Mouse (Mus musculus) embryo, embryonic 9.5 days (tissue): ENCODE results near the gene Hk1.
"Not testable (repeated sequence)": the region's sequence is repeated elsewhere in the genome, so short reads cannot be mapped to it uniquely, and the experiment has no call there.

ENCODE experiments used
- DNase-seq: peaks from one replicate; pipeline ENCODE4 v3.0.0-alpha.2; 2017; ENCODE audit errors: extremely low spot score

Hk1 gene

DNA sequence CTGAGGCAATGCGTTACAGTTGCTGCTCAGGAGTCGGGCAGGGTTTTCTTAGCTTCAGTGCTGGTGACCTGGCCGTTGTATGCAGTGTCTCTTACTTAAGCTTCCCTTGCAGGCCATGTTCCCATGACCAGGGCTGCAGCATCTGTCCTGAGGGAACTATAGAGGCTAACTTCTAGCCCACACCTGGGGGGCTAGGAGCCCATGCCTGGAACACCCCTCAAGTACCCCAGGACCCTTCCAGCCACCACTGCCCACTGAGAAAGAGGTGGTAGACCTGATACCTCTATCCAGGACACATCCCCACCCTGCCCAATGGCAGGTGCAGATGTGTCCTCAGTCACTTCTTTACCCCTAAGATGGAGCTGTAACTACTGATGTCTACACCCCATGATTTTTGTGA lies 38.7 kb downstream of the Hk1 start:
- no peak for DNase-seq

DNA sequence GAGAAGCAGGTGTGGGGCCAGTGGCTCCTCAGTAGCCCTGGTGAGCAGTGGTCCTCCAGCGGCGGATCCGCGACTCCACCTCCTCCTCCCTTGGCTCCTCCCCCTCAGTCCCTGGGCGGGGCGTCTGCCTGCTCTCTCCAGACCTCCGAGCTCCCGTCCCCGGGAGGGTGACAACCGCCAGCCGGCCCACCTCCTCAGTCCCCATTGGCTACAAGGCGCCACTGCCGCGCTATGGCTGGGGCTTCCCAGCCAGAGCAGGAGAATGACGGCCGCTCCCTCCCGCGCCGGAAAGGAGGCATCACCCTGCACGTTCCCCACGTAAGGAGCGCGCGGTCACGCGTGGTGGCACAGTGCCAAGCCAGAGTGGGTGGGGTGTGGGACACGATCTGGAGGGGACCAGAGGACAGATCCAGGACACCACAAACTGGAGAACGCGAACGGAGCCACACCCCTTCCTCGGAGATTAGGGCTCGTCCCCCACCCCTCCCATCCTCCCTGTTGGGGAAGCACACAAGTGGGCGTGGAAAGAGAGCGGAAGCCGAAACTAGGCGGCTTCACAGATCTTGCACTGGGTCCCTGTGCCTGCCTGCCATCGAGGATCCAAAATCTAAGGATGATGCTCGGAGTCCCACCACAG lies 39.5 kb downstream of the Hk1 start:
- peak; percentile 98 for DNase-seq

DNA sequence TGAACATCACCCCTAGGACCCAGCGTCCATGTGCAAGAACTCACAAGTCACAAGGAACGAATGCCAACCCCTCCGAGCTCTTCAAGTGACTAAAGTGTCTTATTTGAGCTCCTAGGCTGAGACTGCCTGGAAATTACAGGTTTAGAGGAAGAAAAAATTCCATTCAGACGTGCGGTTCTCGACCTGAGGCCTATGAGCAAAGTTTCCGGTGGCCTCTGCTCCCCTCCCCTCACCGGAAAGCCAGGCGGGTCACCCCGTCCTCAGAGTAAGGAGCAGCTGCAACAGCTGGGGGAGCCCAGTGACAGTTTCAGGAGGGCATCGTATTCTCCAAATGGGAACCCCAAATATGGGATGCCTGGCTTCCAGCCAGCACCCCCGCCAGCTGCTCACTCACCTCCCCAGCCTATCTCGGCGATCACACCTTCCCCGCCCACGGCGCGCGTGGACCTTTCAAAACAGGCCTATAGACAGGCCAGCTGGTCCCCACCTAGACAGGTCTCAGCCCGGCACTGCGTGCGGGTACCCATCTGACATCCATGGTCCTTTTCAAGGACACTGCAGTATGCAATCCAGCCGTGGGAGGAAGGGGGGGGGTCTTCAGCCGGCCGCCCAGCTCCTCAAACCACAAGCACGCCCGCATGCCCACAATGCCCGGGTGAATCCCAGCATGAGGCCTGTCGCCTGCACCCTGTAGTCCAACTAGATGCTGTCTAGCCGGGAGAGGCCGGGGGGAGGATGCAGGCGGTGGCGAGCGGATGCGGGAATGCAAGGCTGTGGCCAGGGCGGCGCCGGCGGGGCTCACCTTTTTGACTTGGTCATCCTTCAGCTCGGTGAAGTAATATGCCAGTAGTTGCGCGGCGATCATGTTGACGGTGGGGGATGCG lies 40.3 kb downstream of the Hk1 start:
- DNase-seq = no peak

DNA sequence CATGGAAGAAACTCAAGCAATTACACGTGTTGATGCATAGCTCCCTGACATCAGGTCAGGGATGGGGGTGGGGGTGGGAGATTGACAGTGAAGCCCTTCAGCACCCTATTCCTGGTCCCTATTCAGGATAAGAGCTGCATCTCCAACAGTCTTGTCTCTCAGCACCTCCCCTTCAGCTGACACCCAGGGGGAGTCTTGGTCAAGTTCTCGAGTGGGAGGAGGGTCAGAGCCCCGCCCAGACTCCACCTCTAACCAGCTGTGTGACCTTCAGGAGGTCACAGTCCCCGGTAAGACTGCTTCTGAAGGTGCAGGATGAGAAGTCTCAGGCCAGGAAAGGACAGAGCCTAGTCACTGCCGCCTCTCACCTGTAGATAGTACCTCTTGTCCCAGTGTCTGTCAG lies 41.1 kb downstream of the Hk1 start:
- no peak for DNase-seq

DNA sequence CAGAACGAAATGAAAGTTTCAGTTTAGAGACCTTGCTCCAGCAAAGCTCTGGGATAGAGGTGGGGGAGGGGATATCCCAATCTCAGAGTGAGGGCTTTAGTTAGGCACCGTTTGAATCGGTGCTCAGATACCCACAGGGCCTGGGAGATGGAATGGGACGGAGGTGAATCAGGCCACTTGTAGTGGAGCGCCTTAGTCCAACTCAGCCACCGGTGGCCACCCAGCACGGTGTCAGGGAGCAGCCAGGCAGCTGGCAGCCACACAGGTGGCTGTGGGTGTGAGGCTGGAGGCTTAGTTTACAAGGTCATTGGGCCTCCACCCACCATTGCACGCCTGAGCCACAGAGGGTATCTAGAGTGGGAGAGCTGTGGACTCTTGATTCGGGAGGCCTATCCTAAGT lies 41.5 kb downstream of the Hk1 start:
- no peak for DNase-seq

DNA sequence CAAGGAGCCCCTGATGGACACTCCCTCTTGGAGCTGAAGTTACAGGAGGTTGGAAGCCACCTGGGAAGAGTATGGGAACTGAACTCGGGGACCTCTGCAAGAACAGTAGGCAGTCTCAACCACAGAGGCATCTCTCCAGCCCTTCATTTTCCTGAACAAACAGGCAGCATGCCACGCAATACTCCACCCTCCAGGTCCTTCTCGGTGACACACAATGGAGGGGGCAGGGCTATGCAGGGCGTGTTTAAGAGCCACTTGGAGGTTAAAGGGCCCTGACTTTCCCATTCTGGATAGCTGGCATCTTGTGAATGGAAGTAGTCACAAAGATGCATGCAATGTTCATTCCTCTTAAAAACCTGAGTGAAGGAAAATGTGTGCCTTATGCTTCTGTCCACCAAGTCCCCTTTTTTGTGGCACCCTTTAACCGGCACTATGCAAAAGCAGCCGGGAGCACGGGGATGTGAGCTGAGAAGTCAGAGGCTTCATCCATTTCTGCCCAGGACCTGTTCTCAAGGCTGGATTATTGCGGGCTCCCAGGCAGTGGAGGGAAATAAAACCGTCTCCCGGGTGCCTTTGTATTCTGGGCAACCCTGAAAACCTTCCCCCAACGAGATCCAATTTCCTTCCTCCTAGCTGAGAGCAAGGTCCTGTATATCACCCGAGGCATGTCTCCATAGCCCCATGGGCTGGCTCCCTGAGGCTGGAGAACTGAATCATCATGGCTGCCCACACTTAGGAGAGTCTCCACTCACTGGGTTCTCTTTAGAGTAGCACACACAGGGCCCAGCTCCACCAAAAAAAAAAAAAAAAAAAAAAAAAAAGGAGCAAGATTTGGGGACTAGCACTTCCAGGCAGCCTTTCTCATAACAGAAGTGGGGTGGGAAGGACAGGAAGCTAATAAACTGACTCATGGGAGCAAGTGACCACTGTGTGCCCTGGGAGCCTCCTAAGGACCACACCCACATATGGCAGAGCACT lies 42.8 kb downstream of the Hk1 start:
- DNase-seq = no peak

DNA sequence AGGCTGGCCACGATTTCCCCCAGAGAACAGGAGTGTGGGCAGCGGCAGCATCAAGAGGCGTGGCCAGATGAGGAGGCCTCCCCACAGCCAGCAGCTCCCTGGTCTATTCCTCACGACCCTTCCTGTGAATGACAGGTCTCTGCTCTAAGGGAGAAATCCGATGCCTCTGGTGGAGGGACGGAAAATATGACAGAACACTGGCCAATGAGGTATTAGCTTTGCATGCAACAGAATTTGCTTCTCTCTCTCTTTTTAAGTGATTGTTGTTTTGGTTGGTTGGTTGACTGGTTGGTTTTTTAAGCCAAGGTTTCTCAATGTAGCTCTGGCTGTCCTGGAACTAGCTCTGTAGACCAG lies 44.3 kb downstream of the Hk1 start:
- no peak for DNase-seq

DNA sequence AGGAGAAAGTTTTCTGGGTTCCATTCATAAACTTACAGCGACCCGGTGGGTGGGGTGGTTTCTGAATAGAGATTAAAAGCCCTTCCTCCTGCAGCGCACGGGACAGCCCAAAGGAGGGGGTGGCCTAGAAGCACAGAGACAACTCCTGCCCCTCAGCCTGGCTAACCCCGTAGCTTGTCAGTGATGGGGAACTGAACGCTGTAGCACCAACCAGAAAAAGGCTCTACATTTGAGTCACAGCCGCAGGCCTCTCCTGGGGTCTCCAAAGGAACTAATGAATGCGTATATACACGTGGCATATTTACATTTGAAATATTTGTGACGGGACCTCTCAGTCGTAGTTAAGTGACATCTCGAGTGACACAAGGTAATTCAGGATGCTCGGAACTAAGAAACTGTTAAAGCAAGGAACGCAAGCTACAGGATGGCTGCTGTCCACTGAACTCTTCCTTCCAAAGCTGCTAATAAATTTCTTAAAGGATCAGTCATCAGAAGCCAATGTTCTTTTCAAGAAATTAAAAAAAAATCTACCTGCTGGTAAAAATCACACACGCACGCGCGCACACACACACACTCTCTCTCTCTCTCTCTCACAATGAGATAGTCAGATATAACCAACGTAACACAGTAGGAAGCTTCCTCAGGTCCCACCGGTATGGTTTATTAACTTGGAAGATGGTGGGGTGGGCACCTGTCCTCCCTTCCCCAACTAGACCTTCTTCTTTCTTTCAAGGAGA lies 44.9 kb downstream of the Hk1 start:
- DNase-seq = no peak

DNA sequence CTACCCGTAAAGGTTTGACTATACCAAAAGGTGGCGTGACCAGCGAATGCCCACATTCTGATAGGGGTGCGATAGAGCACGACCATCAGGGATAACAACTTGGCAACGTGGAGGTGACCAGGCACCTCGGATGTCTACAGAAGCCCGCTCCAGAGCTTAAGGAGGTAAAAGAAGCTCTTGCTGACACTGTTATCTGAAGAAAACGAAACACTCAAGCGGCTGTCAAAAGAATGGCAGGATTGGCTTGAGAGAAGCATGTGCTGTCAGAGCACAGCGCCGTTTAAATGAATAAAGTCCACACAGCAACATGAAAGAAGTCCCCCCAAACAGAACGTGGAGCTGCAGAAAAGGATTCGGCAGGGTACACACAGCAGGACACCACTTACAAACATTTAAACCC lies 46.4 kb downstream of the Hk1 start:
- no peak for DNase-seq

DNA sequence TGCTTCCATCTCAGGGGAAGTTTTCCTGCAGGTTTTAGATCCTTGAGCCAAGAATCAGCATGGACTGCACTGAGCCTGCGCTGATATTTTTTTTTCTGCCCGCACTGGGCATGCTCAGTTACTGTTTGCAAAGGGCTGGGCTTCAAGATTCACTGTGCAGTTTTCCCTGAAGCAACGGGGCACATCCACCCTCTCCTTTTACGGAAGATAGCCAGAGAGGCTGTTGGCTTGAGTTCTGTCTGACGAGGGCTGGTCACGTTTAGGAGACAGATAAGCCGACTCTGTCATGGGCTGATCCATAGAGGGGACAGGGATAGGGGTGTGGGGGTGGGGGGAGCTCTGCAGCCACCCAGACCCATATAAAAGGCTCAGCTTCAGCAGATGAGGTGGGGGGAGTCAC lies 47.2 kb downstream of the Hk1 start:
- DNase-seq = no peak

DNA sequence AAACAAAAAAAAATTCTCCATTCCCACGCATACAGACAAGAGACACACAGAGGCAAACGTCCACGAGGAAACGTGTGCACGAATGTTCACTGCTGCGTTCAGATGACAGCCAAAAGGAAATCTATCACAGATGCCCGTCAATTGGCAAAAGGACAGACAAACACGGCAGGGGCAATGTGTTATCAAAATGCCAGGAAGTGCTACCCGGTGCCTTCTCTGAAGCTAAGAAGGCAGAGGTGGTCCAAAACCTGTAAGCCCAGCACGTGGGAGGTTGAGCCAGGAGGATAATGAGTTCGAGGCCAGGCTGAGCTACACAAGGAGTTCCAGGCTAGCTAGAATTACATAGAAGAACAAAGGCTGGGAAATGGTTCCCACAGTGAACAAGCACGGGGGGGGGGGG lies 47.9 kb downstream of the Hk1 start:
- no peak for DNase-seq

DNA sequence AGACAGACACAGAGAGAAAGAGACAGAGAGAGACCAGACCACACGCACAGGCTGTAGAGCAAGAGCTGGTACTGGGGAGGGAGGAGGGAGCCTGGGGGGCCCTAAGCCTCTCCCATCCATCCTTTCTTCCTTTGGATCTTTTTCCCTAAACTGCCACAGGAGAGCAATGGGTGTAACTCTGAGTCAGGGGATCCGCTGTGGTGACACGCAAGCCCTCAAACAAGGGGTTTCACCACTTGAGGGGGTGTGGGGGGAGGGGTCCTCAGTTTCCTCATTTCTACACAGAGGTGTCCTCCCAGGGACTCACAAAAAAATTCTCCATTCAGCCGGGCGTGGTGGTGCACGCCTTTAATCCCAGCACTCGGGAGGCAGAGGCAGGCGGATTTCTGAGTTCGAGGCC lies 48.4 kb downstream of the Hk1 start:
- no peak for DNase-seq

DNA sequence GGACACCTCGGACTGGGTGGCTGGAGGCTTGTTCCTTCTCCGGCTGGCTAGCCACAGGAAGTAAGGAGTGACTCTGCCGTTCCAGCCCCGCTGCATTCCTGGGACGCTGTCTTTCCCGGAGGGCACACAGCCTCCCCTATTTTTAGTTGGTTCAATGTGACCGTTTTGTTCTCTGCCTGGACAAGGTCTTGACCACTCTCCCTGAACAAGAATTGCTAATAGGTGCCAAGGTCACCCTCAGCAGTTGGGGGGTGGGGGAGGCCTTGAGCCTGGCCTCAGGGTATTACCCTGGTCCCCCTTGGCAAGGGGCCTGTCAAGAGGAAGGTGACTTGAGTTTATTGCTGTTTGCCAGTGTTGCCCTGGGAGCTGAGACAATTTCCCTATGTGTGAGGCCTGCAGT lies 49.9 kb downstream of the Hk1 start:
- no peak for DNase-seq

DNA sequence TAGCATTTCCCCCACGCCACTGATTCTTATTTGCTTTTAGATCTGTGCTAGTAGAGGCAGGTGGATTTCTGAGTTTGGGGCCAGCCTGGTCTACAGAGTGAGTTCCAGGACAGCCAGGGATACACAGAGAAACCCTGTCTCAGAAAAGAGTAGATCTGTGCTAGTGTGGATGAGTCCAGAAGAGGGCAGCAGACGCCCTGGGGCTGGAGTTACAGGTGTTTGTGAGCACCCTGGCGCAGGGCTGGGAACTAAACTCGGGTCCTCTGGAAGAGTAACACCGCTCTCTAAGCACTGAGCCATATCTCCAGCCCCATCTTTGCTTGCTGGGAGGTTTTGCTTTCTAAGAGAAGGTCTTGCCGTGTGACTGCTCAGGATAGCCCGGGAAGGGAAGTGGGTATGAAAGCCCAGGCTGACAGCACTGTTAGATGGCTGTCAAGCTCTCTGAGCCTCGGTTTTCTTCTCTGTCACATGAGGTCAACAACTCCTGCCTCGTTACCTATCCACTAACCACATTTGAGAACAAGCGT lies 50.8 kb downstream of the Hk1 start:
- no peak for DNase-seq

DNA sequence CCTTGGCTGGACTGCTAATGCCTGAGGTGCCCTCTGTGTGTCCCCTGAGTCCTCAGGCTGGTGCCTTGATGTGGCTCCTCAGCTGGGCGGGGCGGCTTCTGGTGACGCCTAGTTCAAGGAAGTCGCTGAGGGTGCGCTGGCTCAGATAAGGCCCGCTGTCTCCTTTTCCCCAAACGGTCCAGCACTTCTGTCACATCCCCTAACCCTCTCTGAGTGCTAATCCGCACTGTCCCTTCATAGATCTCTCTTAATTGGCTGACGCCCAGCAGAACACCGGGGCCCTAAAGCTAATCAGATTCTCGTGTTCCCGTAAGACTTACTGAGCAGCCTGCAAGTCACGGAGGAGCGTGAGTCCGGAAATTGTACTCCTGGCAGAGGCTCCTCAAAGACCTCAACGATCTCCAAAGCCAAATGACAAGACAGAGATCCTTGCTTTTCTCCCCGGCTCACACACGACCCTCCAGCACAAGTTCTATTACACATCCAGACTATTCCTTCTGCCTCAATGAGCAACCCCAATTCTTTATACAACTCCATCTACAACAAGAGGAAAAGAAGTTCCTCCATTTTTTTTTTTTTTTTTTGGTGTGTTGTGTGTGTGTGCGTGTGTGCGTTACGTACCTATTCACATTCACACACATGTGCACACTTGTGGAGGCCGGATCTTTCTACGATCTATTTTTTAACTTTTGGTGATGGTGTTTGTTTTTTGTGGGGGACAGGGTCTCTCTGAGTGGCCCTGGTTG lies 52.0 kb downstream of the Hk1 start:
- no peak for DNase-seq

DNA sequence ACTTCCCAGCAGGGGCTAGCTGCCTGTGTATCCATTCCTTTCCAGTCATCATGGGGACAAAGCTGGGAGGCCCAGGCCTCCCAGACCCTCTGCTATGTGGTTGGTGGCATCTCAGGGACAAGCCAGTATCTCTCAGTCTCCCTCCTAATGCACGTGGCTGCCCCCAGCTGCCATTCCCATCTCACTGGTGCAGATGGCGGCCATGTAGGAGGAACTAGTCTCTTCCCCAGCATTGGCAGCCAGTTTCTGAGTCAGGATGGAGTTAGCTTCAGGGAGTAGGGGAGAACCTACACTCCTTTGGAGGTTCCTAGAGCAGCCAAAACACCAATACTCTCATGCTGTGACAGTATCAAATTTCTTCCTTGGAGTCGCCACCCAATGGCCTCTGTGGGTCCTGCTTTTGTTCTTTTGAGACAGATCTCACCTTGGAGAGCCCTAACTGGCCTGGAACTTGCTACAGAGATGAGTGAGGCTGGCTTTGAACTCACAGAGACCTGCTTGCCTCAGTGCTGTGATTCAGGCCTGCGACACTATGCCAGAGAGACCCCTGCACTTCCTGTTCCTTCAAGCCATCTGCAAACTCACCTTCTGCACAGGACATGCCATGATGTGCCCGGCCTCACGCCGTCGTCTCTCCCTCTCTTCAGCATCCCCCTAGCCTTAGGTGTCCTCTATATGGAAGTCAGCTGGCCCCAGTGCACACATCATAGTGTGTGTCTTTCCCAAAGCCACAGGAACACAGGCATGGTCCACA lies 52.7 kb downstream of the Hk1 start:
- DNase-seq = no peak

DNA sequence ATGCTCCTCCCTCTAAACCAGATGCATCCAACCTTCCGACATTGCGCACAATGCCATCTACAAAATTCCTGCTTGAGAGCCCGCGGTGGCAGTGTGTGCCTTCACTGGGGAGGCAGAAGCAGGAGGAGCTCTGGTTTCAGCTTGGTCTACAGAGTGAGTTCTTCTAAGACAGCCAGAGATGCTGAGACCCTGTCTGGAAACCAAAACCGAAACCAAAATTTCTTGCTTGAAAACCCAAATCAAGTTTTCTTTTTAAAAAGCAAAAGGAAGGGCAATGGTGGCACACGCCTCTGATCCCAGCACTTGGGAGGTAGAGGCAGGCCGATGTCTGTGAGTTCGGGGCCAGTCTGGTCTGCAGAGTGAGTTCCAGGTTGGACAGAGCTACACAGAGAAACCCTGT lies 53.7 kb downstream of the Hk1 start:
- no peak for DNase-seq

DNA sequence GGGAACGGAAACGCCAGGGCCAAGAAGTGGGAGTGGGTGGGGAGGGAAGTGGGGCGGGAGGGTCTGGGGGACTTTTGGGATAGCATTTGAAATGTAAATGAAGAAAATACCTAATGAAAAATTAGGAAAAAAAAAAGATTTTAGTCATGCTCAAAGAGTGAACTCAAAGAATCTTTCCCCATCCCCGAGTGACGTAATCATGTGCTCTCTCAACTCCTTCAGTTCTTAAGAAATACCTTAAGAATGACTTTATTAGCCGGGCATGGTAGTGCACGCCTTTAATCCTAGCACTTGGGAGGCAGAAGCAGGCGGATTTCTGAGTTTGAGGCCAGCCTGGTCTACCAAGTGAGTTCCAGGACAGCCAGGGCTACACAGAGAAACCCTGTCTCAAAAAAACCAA lies 56.9 kb downstream of the Hk1 start:
- not testable (repeated sequence) for DNase-seq

DNA sequence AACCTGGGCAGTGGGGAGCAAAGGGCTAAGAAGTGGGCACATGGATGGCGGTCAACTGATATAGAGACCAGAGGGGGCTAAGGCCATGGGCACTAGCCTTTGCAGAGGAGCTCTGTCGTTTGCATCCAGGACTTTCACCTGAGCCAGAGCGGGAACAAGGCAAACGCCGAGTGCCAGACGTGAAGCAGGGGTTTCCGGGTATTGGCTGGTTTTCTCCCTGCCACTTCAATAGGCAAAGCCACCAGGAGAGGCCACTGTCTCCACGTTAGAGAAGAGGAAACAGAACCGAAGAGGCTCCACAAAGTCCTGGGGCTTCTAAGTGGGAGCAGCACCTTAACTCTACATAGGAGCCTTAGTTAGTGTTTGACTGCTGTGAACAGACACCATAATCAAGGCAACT lies 58.3 kb downstream of the Hk1 start:
- DNase-seq = no peak

DNA sequence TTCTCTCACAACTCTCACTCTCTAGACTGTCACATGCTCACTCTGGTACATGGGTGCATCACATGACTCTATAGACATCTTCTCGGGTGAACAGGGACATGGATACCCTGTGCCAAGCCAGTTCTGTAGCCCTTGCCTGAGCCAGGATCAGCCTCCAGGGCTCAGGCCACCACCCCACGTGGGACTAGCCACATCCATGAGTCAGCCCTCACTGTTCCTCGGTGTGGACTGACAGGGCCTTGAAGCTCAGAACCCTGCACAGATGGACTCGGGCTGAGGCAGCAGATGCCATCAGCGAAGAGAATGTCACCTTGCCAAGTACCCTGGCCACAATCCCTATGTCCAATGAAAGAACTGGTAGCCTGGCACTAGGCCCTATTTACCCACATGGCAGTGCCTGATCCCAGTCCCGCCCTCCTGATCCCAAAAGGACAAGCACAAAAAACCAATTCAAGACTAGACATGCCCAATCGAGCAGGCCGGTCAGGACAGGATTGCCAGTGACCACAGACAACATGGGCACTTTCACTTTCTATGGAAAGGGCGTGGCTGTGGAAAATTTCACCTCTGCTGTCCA lies 59.2 kb downstream of the Hk1 start:
- no peak for DNase-seq
